Mouse (Mus musculus): Measurements from ENCODE around the gene Pik3ca.

DNA sequence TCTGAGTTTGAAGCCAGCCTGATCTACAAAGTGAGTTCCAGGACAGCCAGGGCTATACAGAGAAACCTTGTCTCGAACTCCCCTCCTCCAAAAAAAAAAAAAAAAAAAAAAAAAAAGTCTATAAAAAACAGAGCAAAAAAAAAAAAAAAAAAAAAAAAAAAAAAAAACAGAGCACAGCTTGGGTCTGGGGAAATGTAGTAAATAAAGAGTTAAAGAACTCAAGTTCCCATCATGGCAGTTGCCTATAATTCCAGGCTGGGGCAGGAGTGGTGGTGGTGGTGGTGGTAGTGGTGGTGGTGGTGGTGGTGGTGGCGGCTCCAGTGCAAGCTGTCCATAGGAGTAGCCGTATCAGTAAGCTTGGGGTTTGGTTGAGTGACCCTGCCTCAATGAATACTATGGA is 85.6 kb downstream of the Pik3ca start:
- TF ChIP-seq CTCF (IDR thresholded peaks at IDR 0.05; ENCODE audit: low read depth, low read length) (no peak), EP300 (IDR thresholded peaks at IDR 0.05; ENCODE audit: insufficient read depth, low read depth, low read length) (no peak), POLR2A (IDR thresholded peaks at IDR 0.05; ENCODE audit: insufficient read depth, low read length) (no peak)
